Mouse (Mus musculus) layer of hippocampus, postnatal 25 days (tissue): ENCODE data around the gene Tmem189. TPM values are rescaled to one million over a fixed set of nuclear protein-coding genes. Genes with fewer than 3 reads are reported as not detected.
A peak's percentile ranks its signal among the peaks of the same experiment; 100 is the strongest.
"Not testable (repeated sequence)": the region's sequence is repeated elsewhere in the genome, so short reads cannot be mapped to it uniquely, and the experiment has no call there.

ENCODE experiments used
- DNase-seq, 2 experiments: peaks; one replicate each; pipeline ENCODE4 v3.0.0; 2022; ENCODE audit warnings: mixed read lengths in 2 of 2, low spot score in 1 of 2; ENCODE audit errors: extremely low spot score in 1 of 2
- total RNA-seq, 2 experiments: library from RNA; stranded (reverse); gene quantifications; 2 replicates each; pipeline ENCODE4 v1.2.3; 2021

Gene Tmem189
- total RNA-seq, 2 experiments from 2014 or later: 57.3 to 60.3 TPM

GRCm38 (mm10) chr2:167656629-167657478 is 32.8 kb downstream of the Tmem189 start:
- no peak for DNase-seq

DNA sequence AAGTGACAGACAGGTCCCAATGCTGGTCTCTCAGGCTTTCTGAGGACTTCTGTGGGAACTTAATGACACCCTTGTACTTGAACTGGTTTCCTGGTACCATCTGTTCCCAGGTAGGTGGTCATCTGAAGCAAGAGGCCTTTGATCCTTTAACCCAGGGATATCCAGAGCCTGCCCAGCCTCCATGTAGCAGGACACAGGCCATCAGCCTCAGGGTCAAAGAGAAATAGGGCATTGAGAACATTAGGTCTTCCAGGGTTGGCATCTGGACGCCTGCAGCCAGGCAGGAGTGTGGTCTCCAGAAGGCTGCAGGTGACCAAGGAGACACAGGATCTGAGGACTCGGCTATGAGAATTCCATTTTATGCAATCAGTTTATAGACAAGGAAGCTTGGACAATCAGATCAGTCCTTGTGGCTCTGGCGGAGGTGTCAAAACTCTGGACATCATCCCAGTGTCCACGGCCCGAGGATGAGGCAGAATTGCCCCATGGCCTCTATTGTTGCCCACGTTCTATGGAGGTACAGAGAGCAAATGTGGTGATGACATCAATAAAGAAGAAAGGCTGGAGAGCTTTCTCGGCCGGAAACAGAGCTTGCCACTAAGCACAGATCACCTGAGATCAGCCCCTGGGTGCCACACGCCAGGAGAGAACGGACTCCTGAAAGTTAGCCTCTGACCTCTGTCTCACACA is 34.6 kb downstream of the Tmem189 start:
- DNase-seq: no peak

DNA sequence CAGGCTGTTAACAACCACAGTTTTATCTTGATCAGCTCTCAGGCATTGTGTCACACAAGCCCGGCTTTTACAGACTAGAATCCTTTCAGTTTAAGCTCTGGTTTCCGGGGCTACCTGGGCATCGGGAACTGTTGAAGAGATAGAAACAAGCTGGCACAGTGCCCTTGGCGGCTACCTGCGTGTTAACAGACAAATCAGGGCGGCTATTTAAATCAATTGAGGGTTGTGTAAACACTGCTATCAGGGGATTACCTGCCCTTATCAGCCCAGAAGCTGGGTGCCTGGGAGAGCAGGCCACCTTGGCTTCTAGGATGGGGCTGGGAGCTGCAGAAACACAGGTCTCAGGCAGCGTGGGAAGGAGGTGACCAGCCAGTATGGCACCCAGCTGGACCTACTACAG is 36.9 kb downstream of the Tmem189 start:
- no peak for DNase-seq

- no peak for DNase-seq
Observed at GRCm38 (mm10) chr2:167651622-167652021, 38.0 kb downstream of the Tmem189 start.

DNA sequence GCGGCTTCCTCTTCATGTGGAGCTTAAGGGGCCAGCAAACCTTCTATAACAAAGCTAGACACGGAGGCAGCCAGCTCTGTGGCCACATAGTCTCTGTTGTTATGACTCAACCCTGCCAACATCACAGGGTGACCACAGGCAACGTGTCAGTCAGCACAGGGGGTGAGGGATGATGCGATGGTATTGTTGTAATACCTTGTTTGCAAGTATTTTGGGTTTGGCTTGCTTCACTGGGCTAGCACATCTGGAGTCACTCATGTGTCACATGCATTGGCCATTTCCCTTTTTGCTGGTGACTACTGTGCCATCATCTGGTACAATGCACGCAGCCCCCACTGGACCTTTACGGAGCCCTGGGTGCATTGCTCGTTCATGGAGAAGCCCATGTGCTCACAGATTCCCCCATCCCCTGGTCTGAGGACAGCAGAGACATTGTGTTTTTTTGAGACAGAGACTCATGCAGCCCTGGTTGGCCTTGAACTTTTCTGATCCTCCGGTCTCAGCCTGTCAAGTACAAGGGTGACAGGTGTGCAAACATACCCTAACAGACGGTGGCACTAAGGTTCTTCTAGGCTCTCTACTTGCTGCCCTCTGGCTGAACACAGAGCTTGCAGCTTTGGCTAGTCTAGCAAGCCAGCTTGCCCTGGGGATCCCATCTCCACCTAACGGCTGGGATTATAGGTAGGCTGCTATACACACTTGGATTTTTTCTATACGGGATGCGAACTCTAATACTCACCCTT is 40.2 kb downstream of the Tmem189 start:
- no peak for DNase-seq

- no peak for DNase-seq
Observed at GRCm38 (mm10) chr2:167646411-167646810, 43.2 kb downstream of the Tmem189 start.

DNA sequence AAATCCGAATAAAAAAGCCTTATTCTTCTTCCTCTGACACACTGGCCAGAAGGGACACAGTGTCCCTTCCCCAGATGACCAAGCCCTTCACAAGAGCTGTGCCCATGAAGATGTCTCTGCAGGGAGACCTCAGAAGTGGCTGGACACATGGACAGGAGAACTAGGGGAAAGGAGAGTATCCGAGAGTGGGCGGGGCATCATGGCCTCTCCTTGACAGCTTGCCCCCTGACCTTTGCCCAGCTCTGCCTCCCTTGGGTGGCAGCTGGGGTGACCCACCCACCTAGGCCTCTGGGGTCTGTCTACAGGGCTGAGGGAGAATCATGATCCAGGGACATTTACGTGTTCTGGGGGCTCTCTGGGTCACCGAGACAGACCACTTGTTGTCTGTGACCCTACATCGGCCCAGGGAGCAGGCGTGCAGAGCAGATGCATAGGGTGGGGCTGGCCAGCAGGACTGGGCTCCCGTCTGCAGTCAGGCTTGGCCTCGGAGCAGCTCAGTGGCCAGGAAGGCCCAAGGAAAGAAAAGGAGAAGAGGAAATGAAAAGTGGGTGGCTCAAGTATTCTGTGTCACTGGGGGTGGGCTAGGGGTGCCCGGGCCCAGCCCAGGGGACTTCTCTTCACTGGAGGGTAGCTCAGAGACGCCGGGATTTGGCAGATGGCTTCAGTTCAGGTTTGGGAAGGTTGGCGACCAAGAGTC is 46.1 kb downstream of the Tmem189 start:
- DNase-seq: not testable (repeated sequence)

- DNase-seq: no peak
Observed at GRCm38 (mm10) chr2:167642164-167642563, 47.5 kb downstream of the Tmem189 start.

DNA sequence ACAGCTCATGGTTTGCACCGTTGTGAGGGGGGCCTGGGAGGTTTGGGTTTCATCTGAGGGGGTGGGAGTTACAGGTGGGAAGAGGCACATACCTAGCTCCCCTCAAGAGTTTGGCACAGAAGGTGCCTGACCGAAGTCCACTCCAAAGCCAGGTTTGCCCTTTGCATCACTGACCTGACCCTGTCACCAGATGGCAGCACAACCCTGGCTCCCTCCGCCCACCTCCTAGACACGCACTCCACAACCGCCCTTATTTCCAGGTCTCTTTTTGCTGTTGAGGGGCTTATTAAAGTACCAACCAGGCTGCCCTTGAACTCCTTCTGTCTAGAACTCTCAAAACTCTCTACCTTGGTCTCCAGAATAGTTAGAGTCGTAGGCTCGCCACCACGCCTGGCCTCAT is 48.3 kb downstream of the Tmem189 start:
- no peak for DNase-seq

- peak in 1 of 2 experiments; percentile 49 for DNase-seq
Observed at GRCm38 (mm10) chr2:167640279-167640678, 49.3 kb downstream of the Tmem189 start.

- DNase-seq: no peak
Observed at GRCm38 (mm10) chr2:167634865-167635512, 54.6 kb downstream of the Tmem189 start.

DNA sequence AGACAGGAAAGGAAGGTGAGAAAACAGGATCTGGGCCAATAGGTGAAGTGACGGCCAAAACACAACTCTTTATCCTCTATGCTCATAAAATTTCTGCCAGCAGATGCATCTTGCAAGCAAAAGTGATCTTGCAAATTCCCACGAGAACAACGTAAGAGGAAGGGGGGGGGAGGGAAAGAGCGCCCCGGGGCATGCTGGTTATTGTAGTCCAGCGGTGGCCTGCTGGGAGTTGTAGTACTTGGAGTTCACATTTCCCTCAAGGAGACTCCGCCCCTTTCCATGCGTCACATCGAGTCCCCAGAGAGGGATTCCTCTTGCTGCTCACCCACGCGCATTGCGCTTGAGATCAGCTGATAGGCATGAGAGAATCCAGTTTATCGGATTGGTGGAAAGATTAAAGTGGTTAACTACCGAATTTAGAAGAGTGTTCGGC is 55.3 kb downstream of the Tmem189 start:
- peak; percentile 81 to 83 for DNase-seq

GRCm38 (mm10) chr2:167633537-167633872 is 56.1 kb downstream of the Tmem189 start:
- DNase-seq: no peak

DNA sequence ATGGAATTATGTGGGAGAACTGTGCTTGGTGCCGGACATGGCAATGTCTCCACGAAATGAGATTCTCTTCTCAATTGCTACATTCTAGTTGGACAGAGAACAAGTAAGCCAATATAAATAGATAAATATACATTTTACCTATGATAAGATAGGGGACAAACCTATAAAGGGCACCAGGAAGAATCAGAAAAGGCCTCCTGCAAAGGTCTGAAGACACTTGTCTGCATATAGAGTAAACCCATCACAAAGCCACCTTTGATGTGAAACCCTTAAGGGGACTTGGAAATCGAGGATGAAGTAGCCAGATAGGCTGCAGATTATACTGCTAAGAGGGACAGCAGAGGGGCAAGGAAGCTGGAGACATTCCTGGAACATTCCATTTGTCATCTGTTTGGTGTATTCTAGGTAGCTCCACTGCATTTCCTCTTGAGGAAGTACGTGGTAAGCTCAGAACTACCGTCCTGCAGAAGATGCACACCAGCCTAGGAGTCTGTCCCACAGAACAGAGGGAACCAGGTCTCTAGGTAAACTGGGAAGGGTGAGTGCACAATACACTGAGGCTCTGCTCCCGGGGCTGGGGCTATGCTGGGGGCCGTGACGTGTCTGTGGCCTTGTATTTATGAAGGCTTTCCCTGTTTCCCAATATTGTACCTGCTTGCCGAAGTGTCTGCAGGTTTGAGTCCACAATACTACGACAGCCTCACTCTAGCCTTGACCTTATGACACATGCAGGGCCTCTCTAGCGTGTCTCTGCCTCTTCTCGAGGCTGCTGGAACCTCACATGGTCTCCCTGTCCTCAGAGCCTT is 56.7 kb downstream of the Tmem189 start:
- no peak for DNase-seq

GRCm38 (mm10) chr2:167631591-167632448 is 57.8 kb downstream of the Tmem189 start, which contains the start of gene Ube2v1:
Gene Ube2v1 (minus strand): TSS chr2:167632095.
- DNase-seq: peak; percentile 90 to 96

- DNase-seq: peak; percentile 28 to 52
Observed at GRCm38 (mm10) chr2:167631181-167631590, 58.4 kb downstream of the Tmem189 start.

- DNase-seq: no peak
Observed at GRCm38 (mm10) chr2:167630421-167630820, 59.2 kb downstream of the Tmem189 start.

GRCm38 (mm10) chr2:167629665-167630209 is 59.9 kb downstream of the Tmem189 start:
- no peak for DNase-seq
